Mouse (Mus musculus): Measurements from ENCODE around the gene Amfr. TPM values are rescaled to one million over a fixed set of nuclear protein-coding genes. Genes with fewer than 3 reads are reported as not detected.

The Amfr gene
- total and polyA plus RNA-seq, 2 experiments from 2014 or later: 88.9 to 195 TPM

DNA sequence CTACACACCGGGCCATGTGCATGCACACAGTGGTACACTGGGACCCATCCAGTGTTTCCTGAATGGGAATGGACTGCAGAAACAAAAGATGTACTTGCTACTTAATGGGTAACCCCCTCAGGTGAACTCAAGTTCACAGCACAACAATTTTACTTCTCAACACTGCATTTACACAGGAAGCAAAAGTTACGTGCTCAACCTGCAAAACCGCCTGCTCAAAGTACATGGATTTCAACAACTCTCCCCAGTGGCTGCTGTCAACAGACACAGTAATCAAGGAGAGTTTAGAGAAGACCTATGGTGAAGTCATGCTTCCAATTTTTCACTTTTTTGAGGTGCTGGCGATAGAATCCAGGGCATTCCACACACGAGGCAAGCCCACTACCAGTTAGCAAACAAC, 22.6 kb upstream of the Amfr start:
- no peak overlapping the region for H3K9ac ChIP-seq (replicated peaks; ENCODE audit: low read length)
- peaks cover 4% of the 10 kb centered on the region for H3K36me3 ChIP-seq (ENCODE audit: insufficient read depth, low read length)
- DNase-seq (ENCODE audit: low spot score) (no peak), ATAC-seq (no peak)
- H3K9me3 ChIP-seq (ENCODE audit: low read length): no peaks in the 10 kb centered on the region
- H3K4me1 ChIP-seq (ENCODE audit: insufficient read depth, low read length): peaks cover 7% of the 10 kb centered on the region
- peak overlapping the region; percentile 82 for H3K4me2 ChIP-seq (ENCODE audit: low read depth, low read length)
- 61% methylated on average over 5 of the region's 5 CpGs for WGBS
- no peaks in the 10 kb centered on the region for H3K27me3 ChIP-seq (ENCODE audit: insufficient read depth, low read length)
- no peak for TF ChIP-seq CTCF (IDR thresholded peaks at IDR 0.05; ENCODE audit: low read depth)
- H3K27ac ChIP-seq: no peak overlapping the region
- H3K4me3 ChIP-seq (ENCODE audit: low read length): peak overlapping the region; percentile 78; the same call in 1 of the 2 replicates

DNA sequence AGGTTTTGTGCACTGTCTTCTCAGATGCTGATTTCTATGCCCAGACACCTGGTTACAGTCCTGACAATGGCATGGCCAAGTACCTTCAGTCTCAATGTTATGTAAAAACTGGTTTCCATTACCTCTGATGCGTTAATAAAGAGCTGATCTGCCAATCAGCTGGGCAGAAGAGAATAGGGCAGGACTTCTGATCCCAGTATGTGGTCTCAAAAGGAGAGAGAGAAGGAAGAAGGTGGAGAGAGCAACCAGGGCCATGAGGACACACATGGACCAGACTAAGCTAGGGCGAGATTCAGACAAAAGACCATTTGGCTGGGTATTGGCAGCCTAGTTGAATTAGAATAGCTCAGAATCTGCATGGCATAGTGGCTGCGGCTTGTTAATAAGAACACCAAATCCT, 21.0 kb upstream of the Amfr start:
- Histone ChIP-seq H3K36me3 (ENCODE audit: insufficient read depth, low read length) (peaks cover 18% of the 10 kb centered on the region), H3K9ac (replicated peaks; ENCODE audit: low read length) (no peak overlapping the region), H3K4me2 (ENCODE audit: low read depth, low read length) (no peak overlapping the region), H3K4me3 (ENCODE audit: low read length) (no peak overlapping the region), H3K27ac (no peak overlapping the region), H3K9me3 (ENCODE audit: low read length) (no peaks in the 10 kb centered on the region), H3K4me1 (ENCODE audit: insufficient read depth, low read length) (peaks cover 7% of the 10 kb centered on the region), H3K27me3 (ENCODE audit: insufficient read depth, low read length) (no peaks in the 10 kb centered on the region)
- 51% methylated on average over 3 of the region's 3 CpGs for WGBS
- ATAC-seq: no peak
- DNase-seq (ENCODE audit: low spot score): no peak
- TF ChIP-seq CTCF (IDR thresholded peaks at IDR 0.05; ENCODE audit: low read depth): no peak

DNA sequence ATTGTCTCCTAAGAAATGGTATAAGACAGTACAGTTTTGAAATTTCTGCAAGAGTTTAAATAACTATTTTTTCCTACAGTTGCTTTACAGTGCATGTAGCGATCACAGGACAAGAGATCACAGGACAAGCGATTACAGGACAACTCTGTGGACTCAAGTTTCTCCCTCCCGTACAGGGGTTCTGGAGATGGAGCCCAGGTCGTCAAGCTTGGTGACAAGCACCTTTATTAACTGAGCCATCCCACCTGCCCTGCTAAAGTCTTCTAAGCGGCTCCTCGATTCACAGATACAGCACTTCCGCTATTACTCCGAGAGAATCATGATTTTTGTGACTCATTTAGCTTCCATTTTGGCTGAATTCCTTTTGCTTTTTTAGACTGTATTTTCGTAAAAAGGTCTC, 17.1 kb upstream of the Amfr start:
- Histone ChIP-seq H3K4me1 (ENCODE audit: insufficient read depth, low read length) (no peaks in the 10 kb centered on the region; the same call in 1 of the 2 replicates), H3K27ac (no peak overlapping the region), H3K27me3 (ENCODE audit: insufficient read depth, low read length) (no peaks in the 10 kb centered on the region), H3K4me2 (ENCODE audit: low read depth, low read length) (no peak overlapping the region), H3K9ac (replicated peaks; ENCODE audit: low read length) (no peak overlapping the region), H3K4me3 (ENCODE audit: low read length) (no peak overlapping the region), H3K9me3 (ENCODE audit: low read length) (no peaks in the 10 kb centered on the region), H3K36me3 (ENCODE audit: insufficient read depth, low read length) (peaks cover 38% of the 10 kb centered on the region)
- no peak for DNase-seq (ENCODE audit: low spot score)
- ATAC-seq: no peak
- 96% methylated on average over 9 of the region's 9 CpGs for WGBS
- no peak for TF ChIP-seq CTCF (IDR thresholded peaks at IDR 0.05; ENCODE audit: low read depth)

DNA sequence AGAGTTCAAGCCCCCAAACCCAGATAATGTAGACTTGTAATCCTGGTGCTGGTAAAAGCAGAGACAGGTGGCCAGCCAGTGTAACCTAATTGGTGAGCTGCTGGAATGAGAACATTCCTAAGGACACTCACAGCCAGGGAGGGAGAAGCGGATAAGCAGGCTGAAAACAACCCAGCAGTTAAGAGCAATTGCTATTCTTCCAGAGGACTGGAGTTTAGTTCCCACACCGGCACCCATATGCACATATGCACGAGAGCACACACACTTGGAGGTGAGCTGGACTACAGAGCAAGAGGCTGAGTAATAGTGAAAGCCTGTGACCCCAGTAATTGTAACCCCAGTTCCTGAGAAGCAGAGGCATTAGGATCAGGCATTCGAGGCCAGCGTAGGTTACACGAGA, 11.3 kb upstream of the Amfr start:
- whole genome bisulfite sequencing: 96% methylated on average over 6 of the region's 6 CpGs
- no peak for DNase-seq (ENCODE audit: low spot score)

DNA sequence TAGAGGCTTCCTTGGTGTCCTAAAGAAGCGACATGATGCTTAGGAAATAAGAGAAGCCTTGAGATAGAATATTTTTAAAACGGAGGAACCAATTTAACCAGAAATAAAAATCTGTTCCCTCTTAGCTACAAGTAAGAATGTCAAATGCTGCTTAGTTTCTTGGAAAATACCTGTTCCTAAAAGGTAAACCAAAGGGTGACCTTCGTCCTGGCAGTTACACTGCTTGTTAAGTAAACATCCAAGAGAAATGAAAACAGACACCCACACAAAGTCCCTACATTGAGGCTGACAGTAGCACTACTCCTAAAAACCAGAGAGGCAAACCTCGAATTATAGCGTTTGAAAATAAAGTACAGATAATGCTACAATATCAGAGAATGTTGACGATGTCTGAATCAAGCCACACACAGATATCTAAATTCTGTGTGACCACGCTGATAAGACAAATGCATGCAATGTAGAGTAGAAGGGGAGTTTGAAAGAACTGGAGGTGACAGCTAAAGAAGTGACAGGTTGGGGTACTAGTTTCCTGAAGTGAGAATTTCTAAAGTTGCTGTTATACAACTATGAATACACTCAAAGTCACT, 477 bp upstream of the Amfr start:
- H3K36me3 ChIP-seq (ENCODE audit: insufficient read depth, low read length): no peaks in the 10 kb centered on the region
- DNase-seq (ENCODE audit: low spot score) (peak; percentile 3), ATAC-seq (no peak)
- peaks cover 12% of the 10 kb centered on the region for H3K4me1 ChIP-seq (ENCODE audit: insufficient read depth, low read length)
- peak overlapping the region; percentile 95 for H3K4me3 ChIP-seq (ENCODE audit: low read length)
- H3K27me3 ChIP-seq (ENCODE audit: insufficient read depth, low read length): no peaks in the 10 kb centered on the region
- H3K9me3 ChIP-seq (ENCODE audit: low read length): no peaks in the 10 kb centered on the region
- 40% methylated on average over 7 of the region's 7 CpGs for WGBS
- H3K9ac ChIP-seq (replicated peaks; ENCODE audit: low read length): peak overlapping the region; percentile 99
- no peak for TF ChIP-seq CTCF (IDR thresholded peaks at IDR 0.05; ENCODE audit: low read depth)
- H3K4me2 ChIP-seq (ENCODE audit: low read depth, low read length): peak overlapping the region; percentile 90
- peak overlapping the region; percentile 98 for H3K27ac ChIP-seq

More for the DNA sequence above, 11.3 kb upstream of the Amfr start:
- H3K4me3 ChIP-seq (ENCODE audit: low read length): no peak overlapping the region
- H3K27ac ChIP-seq: no peak overlapping the region
- no peak for TF ChIP-seq CTCF (IDR thresholded peaks at IDR 0.05; ENCODE audit: low read depth)
- no peaks in the 10 kb centered on the region for H3K9me3 ChIP-seq (ENCODE audit: low read length)
- no peaks in the 10 kb centered on the region for H3K4me1 ChIP-seq (ENCODE audit: insufficient read depth, low read length)
- no peak for ATAC-seq
- peaks cover 38% of the 10 kb centered on the region for H3K36me3 ChIP-seq (ENCODE audit: insufficient read depth, low read length)
- no peak overlapping the region for H3K4me2 ChIP-seq (ENCODE audit: low read depth, low read length)
- H3K9ac ChIP-seq (replicated peaks; ENCODE audit: low read length): no peak overlapping the region
- no peaks in the 10 kb centered on the region for H3K27me3 ChIP-seq (ENCODE audit: insufficient read depth, low read length)

DNA sequence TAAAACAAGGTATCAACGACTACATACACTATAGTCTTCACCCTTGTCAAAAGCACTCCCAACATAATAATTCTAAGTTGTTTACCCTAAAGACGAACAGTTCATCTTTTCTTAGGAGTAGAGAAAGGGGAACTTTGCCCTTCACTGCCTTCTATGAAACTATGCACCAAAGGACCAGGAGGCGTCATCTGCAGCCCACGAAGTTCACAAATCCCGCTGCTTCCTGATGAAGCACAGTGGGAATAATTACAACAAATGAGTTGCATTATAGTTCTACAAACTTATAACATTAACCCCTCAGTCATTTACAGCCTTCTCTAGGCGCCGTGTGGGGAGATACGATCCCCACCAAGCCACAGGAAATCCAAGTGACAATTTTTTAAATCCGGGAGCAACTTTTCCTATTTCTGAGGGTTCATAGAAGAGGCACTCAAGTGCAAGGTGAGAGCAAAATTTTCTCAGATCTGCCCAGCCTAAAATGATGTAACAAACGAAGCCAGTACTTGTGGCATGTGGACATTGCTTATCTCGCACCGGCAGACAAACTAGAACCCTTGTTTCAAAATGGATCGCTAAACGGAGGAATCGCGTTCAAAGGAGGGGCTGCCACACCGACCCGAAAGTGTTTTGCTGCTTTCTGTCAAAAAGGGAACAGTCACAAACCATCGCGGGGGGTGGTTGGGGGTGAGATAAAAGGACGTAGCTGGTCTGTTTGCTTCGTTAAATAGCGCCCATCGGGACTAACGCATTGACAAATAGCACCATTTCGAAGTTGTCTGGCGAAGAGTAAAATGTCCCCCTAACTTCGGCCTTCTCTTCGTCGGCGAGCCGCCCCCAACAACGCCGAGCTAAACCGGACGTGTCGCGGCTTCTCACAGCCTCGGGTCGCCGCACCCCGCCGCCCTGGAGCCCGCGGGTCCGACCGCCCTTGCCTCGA, 1.3 kb downstream of the Amfr start:
- Histone ChIP-seq H3K9ac (replicated peaks; ENCODE audit: low read length) (peak overlapping the region; percentile 99), H3K36me3 (ENCODE audit: insufficient read depth, low read length) (no peaks in the 10 kb centered on the region), H3K9me3 (ENCODE audit: low read length) (no peaks in the 10 kb centered on the region), H3K27ac (peak overlapping the region; percentile 98), H3K4me3 (ENCODE audit: low read length) (peak overlapping the region; percentile 95), H3K27me3 (ENCODE audit: insufficient read depth, low read length) (no peaks in the 10 kb centered on the region), H3K4me1 (ENCODE audit: insufficient read depth, low read length) (peaks cover 12% of the 10 kb centered on the region), H3K4me2 (ENCODE audit: low read depth, low read length) (peak overlapping the region; percentile 90)
- no peak for TF ChIP-seq CTCF (IDR thresholded peaks at IDR 0.05; ENCODE audit: low read depth)
- 2% methylated on average over 48 of the region's 48 CpGs for WGBS
- ATAC-seq: no peak
- DNase-seq (ENCODE audit: low spot score): no peak

Measured in hindbrain, postnatal 0 days (tissue).